Mouse (Mus musculus) adrenal gland, adult 2 months (tissue): Measurements from ENCODE around the gene Arhgap45. TPM values are rescaled to one million over a fixed set of nuclear protein-coding genes. Genes with fewer than 3 reads are reported as not detected.

Experiments used
- polyA plus RNA-seq: library from polyadenylated mRNA; depleted of rRNA; stranded (reverse); fragments of >200 nt; gene quantifications from 2 replicates; pipeline ENCODE4 v1.2.3, GENCODE M21; 2012; rRNA removed
- total RNA-seq, 2 experiments: library from RNA; stranded (reverse); gene quantifications; 2 replicates each; pipeline ENCODE4 v1.2.3; 2021

Gene Arhgap45
- total and polyA plus RNA-seq, 3 experiments, result 3.9 to 11.0 (median 6.7) TPM

Other genes starting within 250 kb of the Arhgap45 start
Only the 30 nearest of the 34 such genes appear.
- under 1 TPM in 1 of 2 experiments, not detected in 1; 0.21 TPM for gene Prss57, start 225.7 kb upstream of the Arhgap45 start, total RNA-seq
- gene Prss57, start 225.7 kb upstream of the Arhgap45 start, polyA plus RNA-seq, result 0.28 TPM in 1 of 2 replicates, not detected in the other
- 100 to 1,000 TPM in 1 of 2 experiments, 10 to 100 TPM in 1; 68.1 to 105 TPM for gene Palm, start 223.1 kb upstream of the Arhgap45 start, total RNA-seq
- gene Palm, start 223.1 kb upstream of the Arhgap45 start, polyA plus RNA-seq, result 138 and 146 TPM in 2 replicates
- gene Misp, start 195.7 kb upstream of the Arhgap45 start, total RNA-seq, result under 1 TPM; 0.31 to 0.32 TPM
- 0.03 and 0.10 TPM in 2 replicates for gene Misp, start 195.7 kb upstream of the Arhgap45 start, polyA plus RNA-seq
- gene Ptbp1, start 162.2 kb upstream of the Arhgap45 start, total RNA-seq, result 100 to 1,000 TPM; 217 to 332 TPM
- 175 and 259 TPM in 2 replicates for gene Ptbp1, start 162.2 kb upstream of the Arhgap45 start, polyA plus RNA-seq
- under 1 TPM; 0.62 to 0.63 TPM for gene Prtn3, start 142.2 kb upstream of the Arhgap45 start, total RNA-seq
- gene Prtn3, start 142.2 kb upstream of the Arhgap45 start, polyA plus RNA-seq, result 3.4 and 4.1 TPM in 2 replicates
- gene Plppr3, start 142.0 kb upstream of the Arhgap45 start, total RNA-seq, result 1 to 10 TPM; 1.2 to 2.2 TPM
- gene Plppr3, start 142.0 kb upstream of the Arhgap45 start, polyA plus RNA-seq, result 4.2 and 4.6 TPM in 2 replicates
- under 1 TPM; 0.49 to 0.79 TPM for gene Elane, start 130.4 kb upstream of the Arhgap45 start, total RNA-seq
- gene Elane, start 130.4 kb upstream of the Arhgap45 start, polyA plus RNA-seq, result 0.34 and 1.1 TPM in 2 replicates
- 1,000 to 10,000 TPM; 2,358 to 4,405 TPM for gene Cfd, start 125.8 kb upstream of the Arhgap45 start, total RNA-seq
- 4,988 and 13,425 TPM in 2 replicates for gene Cfd, start 125.8 kb upstream of the Arhgap45 start, polyA plus RNA-seq
- 10 to 100 TPM; 38.4 to 43.0 TPM for gene Med16, start 107.7 kb upstream of the Arhgap45 start, total RNA-seq
- 126 and 132 TPM in 2 replicates for gene Med16, start 107.7 kb upstream of the Arhgap45 start, polyA plus RNA-seq
- not detected for gene Gm26602, start 105.8 kb upstream of the Arhgap45 start, total RNA-seq
- not detected in 2 replicates for gene Gm26602, start 105.8 kb upstream of the Arhgap45 start, polyA plus RNA-seq
- 1 to 10 TPM; 1.4 TPM for gene Kiss1r, start 99.7 kb upstream of the Arhgap45 start, total RNA-seq
- 11.8 and 15.1 TPM in 2 replicates for gene Kiss1r, start 99.7 kb upstream of the Arhgap45 start, polyA plus RNA-seq
- 10 to 100 TPM; 87.8 to 93.5 TPM for gene R3hdm4, start 95.4 kb upstream of the Arhgap45 start, total RNA-seq
- gene R3hdm4, start 95.4 kb upstream of the Arhgap45 start, polyA plus RNA-seq, result 197 and 231 TPM in 2 replicates
- 1 to 10 TPM; 4.6 to 6.5 TPM for gene Arid3a, start 89.6 kb upstream of the Arhgap45 start, total RNA-seq
- 5.9 and 9.1 TPM in 2 replicates for gene Arid3a, start 89.6 kb upstream of the Arhgap45 start, polyA plus RNA-seq
- 10 to 100 TPM; 29.4 to 31.5 TPM for gene Wdr18, start 56.5 kb upstream of the Arhgap45 start, total RNA-seq
- 66.1 and 66.8 TPM in 2 replicates for gene Wdr18, start 56.5 kb upstream of the Arhgap45 start, polyA plus RNA-seq
- under 1 TPM in 1 of 2 experiments, not detected in 1; 0.31 TPM for gene Grin3b, start 45.9 kb upstream of the Arhgap45 start, total RNA-seq
- 0.09 and 0.17 TPM in 2 replicates for gene Grin3b, start 45.9 kb upstream of the Arhgap45 start, polyA plus RNA-seq
- 100 to 1,000 TPM; 142 to 143 TPM for gene Tmem259, start 32.3 kb upstream of the Arhgap45 start, total RNA-seq
- gene Tmem259, start 32.3 kb upstream of the Arhgap45 start, polyA plus RNA-seq, result 619 and 624 TPM in 2 replicates
- gene Cnn2, start 28.1 kb upstream of the Arhgap45 start, total RNA-seq, result 10 to 100 TPM; 29.5 to 50.1 TPM
- 53.0 and 58.8 TPM in 2 replicates for gene Cnn2, start 28.1 kb upstream of the Arhgap45 start, polyA plus RNA-seq
- 10 to 100 TPM; 18.4 to 22.9 TPM for gene Abca7, start 20.2 kb upstream of the Arhgap45 start, total RNA-seq
- 28.6 TPM in 2 replicates for gene Abca7, start 20.2 kb upstream of the Arhgap45 start, polyA plus RNA-seq
- gene Polr2e, start 23.1 kb downstream of the Arhgap45 start, total RNA-seq, result 100 to 1,000 TPM in 1 of 2 experiments, 10 to 100 TPM in 1; 97.3 to 106 TPM
- 111 and 122 TPM in 2 replicates for gene Polr2e, start 23.1 kb downstream of the Arhgap45 start, polyA plus RNA-seq
- gene Gpx4, start 30.5 kb downstream of the Arhgap45 start, total RNA-seq, result 1,000 to 10,000 TPM; 1,287 to 1,377 TPM
- gene Gpx4, start 30.5 kb downstream of the Arhgap45 start, polyA plus RNA-seq, result 1,827 and 2,443 TPM in 2 replicates
- gene Sbno2, start 88.9 kb downstream of the Arhgap45 start, total RNA-seq, result 10 to 100 TPM; 38.5 to 59.3 TPM
- gene Sbno2, start 88.9 kb downstream of the Arhgap45 start, polyA plus RNA-seq, result 102 and 120 TPM in 2 replicates
- gene Stk11, start 99.2 kb downstream of the Arhgap45 start, total RNA-seq, result 100 to 1,000 TPM; 153 to 156 TPM
- gene Stk11, start 99.2 kb downstream of the Arhgap45 start, polyA plus RNA-seq, result 151 and 159 TPM in 2 replicates
- 100 to 1,000 TPM; 654 to 778 TPM for gene Atp5d, start 122.0 kb downstream of the Arhgap45 start, total RNA-seq
- 5,895 and 6,727 TPM in 2 replicates for gene Atp5d, start 122.0 kb downstream of the Arhgap45 start, polyA plus RNA-seq
- gene Cbarp, start 124.2 kb downstream of the Arhgap45 start, total RNA-seq, result 100 to 1,000 TPM in 1 of 2 experiments, 10 to 100 TPM in 1; 74.5 to 118 TPM
- 84.3 and 84.6 TPM in 2 replicates for gene Cbarp, start 124.2 kb downstream of the Arhgap45 start, polyA plus RNA-seq
- gene Midn, start 131.6 kb downstream of the Arhgap45 start, total RNA-seq, result 100 to 1,000 TPM in 1 of 2 experiments, 10 to 100 TPM in 1; 75.8 to 115 TPM
- gene Midn, start 131.6 kb downstream of the Arhgap45 start, polyA plus RNA-seq, result 233 and 269 TPM in 2 replicates
- gene Cirbp, start 149.3 kb downstream of the Arhgap45 start, total RNA-seq, result 10 to 100 TPM; 30.6 to 77.0 TPM
- gene Cirbp, start 149.3 kb downstream of the Arhgap45 start, polyA plus RNA-seq, result 108 and 152 TPM in 2 replicates
- 10 to 100 TPM; 14.0 to 21.7 TPM for gene 1600002K03Rik, start 156.3 kb downstream of the Arhgap45 start, total RNA-seq
- 25.9 and 34.5 TPM in 2 replicates for gene 1600002K03Rik, start 156.3 kb downstream of the Arhgap45 start, polyA plus RNA-seq
- 1 to 10 TPM; 1.8 to 5.2 TPM for gene Efna2, start 162.8 kb downstream of the Arhgap45 start, total RNA-seq
- 10.2 and 15.6 TPM in 2 replicates for gene Efna2, start 162.8 kb downstream of the Arhgap45 start, polyA plus RNA-seq
- gene Mum1, start 209.8 kb downstream of the Arhgap45 start, total RNA-seq, result 10 to 100 TPM; 13.5 to 24.4 TPM
- gene Mum1, start 209.8 kb downstream of the Arhgap45 start, polyA plus RNA-seq, result 23.0 and 24.6 TPM in 2 replicates
- 100 to 1,000 TPM; 295 to 337 TPM for gene Ndufs7, start 232.5 kb downstream of the Arhgap45 start, total RNA-seq
- 1,122 and 1,204 TPM in 2 replicates for gene Ndufs7, start 232.5 kb downstream of the Arhgap45 start, polyA plus RNA-seq